Mouse (Mus musculus) heart, postnatal 4 days (tissue): Measurements from ENCODE around the gene Ulk1. TPM values are rescaled to one million over a fixed set of nuclear protein-coding genes. Genes with fewer than 3 reads are reported as not detected.
"Not testable (repeated sequence)": the region's sequence is repeated elsewhere in the genome, so short reads cannot be mapped to it uniquely, and the experiment has no call there.

Source experiments
- DNase-seq: peaks from one replicate; pipeline ENCODE4 v3.0.0; 2021
- total RNA-seq, 2 experiments: library from RNA; stranded (reverse); gene quantifications; 2 replicates each; pipeline ENCODE4 v1.2.3; 2021

Ulk1 gene
- total RNA-seq, 2 experiments from 2014 or later = 49.8 to 51.1 TPM

- no peak for DNase-seq
These were observed 5.7 kb downstream of the Ulk1 start for GRCm38 (mm10) chr5:110804012-110804743.

DNA sequence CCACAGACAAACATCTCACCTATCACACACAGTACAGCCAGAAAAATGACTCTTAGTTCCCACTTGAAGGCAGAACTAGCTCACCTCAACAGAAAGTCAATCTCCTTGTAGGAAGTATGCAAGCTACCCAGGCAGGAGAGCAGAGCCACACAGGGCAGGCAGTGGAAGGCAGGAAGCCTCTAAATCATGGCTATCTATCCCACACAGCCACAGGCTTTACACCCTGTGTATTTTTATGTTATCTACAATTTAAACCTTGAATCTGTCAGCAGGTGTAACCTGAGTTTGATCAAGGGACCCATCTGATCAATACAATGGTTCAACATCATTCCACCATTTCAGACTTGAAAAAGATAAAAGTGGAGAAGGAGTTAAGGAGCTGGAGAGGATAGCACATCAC, 7.1 kb downstream of the Ulk1 start:
- DNase-seq = no peak

GRCm38 (mm10) chr5:110802186-110802585, 7.7 kb downstream of the Ulk1 start:
- DNase-seq = no peak

DNA sequence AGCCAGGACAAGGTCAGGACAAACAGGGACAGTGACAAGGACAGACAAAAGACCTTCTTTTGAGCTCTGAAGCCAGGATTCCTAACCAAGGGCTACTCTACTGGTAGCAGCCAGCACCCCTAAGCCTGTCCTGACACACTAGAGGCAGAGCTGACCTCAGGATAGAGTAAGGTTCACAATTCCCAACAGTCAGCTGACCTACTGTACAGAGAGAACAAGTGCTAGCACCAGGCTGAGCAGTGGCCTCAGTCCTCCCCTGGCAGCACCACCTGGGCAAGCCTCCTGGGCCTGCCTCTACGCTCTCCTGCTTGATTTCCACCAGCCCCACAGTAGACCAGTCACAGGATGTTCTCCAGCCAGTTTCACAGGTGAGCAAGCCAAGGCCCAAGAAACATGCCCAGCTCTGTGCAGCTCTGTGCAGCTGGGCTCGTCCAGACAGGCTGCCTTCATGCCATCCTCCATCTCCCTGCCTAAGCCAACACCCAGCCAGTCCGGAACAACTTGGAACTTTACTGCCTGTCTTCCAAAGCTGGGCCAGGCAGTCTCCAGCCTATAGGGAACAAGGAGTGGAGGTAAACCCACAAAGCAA, 8.8 kb downstream of the Ulk1 start:
- no peak for DNase-seq

- peak; percentile 57 for DNase-seq
These were observed 12.2 kb downstream of the Ulk1 start for GRCm38 (mm10) chr5:110797696-110798095.

DNA sequence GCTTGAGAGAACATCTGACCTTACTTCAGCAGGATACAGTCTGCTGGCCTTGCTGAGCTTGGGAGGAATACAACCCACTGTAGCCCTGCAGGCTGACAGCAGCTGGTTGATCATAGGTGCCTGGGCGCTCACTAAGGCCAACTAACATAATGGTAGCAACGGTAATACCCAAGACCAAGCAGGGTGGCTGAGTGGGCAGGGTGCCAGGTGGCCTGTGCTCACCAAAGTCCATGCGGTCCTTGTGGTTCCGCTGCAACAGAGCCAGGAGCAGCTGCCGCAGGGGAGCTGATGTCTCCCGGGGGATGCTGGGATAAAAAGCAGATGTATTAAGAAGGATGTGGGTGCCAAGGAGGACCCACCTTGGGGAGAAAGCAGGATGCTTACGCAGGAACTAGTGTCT, 15.5 kb downstream of the Ulk1 start:
- no peak for DNase-seq

DNA sequence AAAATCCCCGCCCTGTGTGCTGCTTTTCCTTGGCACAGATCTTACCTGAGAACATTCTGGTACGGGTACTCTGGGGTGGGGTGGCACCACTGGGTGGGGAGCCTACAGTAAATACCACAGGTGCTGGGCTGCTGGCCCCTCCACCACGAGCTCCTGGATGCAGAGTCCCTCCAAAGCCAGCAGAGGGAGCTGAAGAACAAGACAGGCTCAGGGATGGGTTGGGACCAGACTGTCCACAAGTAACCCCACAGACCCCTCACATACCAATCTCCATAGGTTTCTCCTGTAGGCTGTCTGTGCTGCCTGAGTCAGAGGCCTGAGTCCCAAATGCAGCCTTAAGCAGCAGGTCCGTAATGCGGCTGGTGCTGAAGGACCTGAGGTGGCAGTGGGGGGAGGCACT, 21.2 kb downstream of the Ulk1 start:
- peak; percentile 66 for DNase-seq

- DNase-seq = peak; percentile 30
These were observed 23.6 kb downstream of the Ulk1 start for GRCm38 (mm10) chr5:110786081-110786835.

DNA sequence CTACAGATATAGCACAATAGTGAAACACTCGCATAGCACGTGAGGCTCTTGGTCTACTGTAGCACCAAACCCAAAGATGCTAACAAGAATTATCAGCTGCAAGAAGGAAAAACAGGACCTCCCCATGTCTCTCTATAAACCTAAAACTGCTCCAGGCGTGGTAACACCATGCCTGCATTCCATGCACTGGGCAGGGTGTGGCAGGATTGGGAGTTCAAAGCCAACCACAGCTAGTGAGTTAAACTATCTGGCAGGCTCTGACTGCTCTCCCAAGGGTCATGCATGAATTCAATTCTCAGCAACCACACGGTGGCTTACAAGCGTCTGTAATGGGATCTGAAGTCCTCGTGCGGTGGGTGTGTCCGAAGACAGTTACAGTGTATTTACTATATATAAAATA, 26.7 kb downstream of the Ulk1 start:
- no peak for DNase-seq

DNA sequence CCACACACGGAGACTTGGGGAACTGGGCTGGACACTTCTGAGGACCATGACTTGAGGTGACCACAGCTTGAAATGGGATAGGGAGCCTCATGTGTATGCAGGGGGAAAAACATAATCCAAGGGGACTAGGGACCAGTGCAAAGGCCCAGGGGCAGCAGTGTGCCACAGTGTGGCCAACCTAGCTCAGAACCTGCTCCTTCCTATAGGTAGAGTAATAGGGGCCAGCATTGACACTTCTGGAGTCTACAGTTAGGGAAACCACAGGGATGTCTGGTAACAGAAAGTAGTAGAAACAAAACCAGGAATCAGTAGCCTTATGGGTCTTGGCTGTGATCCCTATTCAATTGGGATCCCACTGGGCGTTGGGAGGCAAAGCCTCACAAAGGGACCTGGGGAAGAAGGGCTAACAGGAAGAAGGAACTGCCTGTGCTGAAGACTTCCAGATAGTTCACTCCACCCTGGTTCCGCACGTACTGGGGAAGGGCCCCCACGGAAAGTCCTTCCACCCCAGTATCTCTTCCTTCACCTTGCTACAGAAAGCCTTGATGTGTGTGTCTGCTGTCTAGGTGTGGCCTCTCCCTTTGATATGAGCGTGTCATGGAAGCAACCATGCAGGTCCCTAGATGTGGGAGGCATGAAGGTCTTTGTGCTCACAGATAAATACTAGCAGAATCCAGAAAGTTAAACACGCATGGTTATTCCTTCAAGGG, 28.2 kb downstream of the Ulk1 start:
- no peak for DNase-seq

DNA sequence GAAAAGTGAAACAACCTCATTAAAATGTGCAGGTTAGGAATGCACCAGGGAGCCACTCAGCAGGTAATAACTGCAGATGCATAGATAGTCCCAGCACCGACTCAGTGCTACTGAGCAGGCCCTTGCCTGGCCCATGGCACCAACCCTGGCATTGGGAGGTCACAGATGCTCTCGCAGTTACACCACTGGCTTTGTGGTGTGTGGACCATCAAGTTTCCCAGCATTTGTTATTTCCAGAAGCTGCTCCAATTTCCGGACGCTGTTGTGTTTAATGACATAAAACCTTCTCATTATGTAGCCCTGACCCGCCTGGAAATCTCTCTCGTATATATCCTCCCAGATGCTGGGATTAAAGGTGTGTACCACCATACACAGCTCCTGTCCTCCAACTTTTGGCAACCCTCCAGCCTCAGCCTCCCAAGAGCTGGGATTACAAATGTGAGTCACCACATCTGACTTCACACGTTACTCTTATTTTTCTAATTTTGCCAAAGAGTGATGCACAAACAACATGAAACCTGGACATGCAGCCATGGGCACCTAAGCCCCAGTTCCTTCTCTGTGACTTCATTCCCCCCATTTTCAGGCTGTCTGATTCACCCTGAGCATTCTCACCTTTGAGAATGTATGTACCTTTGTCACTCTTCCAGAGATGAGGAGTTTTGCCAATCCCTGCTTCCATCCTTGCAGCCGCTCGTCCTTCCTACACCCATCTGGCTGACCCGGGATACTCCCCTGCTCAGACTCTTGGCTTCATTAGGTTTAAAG, 29.0 kb downstream of the Ulk1 start:
- peak; percentile 40 for DNase-seq

DNA sequence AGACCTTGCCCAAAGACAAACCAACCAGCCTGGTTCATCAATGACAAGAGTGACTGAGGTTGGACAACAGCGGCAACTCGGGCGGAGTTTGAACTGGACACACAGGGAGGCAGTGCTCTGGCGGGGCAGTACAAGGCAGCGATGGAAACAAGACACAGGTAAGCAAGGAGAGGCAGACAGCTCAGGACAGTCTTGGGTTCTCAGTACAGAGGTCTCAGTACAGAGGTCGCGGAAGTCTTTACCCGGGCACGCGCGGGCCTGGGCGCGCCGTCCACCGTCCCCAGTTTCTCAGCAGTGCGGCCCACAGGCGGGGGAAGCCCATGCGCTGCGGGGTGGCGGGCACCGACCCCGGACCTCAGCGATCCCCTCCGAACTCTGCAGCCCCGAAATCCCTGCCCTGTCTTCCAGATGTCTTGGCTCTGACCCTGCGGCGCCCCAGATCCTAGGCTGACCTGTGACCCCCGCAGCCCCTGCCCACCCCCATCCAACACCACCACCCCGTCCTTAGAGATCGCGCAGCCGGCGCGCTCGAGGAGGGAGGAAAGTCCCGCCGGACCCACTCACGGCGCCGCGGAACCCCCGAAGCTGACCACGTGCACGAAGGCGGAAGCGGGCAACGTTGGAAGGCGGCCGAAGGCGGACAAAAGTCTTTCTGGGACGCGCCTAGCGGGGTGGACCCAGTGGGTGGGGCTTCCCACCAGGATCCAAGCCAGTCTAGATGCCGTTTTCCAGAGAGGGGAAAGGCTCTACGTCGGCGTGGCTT, 29.7 kb downstream of the Ulk1 start, which contains the start of gene Pus1:
Pus1 (minus strand) TSS at position 662 of the 763 bp plus-strand sequence.
- peak; percentile 97 for DNase-seq

DNA sequence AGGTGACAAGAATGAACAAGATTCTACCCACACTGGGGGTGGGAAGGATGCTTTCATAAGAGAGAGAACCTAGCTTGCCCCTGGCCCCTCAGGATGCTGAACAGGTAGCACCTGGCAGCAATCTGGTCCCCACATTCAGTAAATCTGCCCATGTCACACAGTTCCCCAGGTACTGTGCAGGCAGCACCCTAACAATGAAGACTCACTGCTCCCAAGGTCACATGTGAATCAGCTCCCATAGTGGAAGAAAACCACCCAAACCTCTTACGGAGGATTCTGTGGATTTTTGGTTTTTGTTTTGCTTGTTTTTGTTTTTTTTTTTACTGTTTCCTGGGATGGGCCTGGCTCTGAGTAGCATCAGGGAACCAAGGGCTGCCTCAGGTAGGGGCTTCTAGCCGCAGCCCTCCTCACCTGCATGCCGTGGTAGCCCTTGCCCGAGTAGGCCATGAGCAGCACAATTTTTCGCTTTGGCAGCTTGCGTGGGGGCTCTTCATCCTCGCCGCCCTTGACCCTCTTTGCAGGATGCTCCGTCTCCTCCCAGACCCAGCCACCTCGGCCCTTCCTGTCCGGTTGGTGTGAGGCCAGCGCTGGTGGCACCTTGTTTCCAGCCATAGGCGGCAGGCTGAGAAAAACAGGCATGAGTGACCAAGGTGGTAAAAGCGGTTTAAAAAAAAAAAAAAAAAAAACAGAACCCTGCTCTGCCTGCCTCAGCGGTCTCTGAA, 30.5 kb downstream of the Ulk1 start:
- DNase-seq = no peak

GRCm38 (mm10) chr5:110778263-110778662, 31.6 kb downstream of the Ulk1 start:
- no peak for DNase-seq

DNA sequence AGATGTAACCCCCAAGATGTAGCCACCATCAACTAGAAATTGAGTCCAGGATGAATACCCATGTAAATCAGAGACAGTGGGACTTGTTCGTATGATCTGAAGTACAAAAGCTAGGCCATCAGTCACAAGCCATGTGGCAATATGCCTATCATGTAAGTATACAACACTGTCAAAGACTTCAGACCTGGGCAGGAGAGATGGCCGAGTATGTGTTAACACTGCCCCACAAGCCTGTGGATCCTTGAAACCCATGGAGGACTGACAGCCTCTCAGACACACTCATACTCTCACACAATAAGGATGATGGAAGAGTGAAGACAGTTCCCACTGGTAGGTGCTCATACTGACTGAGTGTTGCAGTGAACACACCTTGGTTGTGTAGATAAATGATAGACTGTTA, 33.8 kb downstream of the Ulk1 start:
- DNase-seq = no peak

DNA sequence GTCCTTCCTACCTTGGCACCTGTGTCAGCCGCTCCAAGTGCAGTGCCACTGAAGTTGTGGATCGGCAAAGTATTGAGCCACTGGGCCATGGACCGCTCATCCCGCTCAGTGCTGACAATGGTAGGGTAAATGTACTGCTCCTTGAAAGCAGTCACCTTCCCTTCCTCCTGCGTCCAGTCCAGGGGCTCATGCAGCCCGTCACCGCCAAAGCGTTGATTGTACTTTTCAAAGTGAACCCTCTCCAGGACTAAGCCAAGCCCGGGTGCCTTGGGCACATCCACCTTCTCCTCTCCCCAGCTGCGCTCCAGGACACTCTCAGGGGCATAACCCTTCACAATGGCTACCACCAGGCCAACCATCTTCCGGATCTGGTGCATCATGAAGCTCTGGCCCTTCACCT, 35.4 kb downstream of the Ulk1 start:
- DNase-seq = no peak

GRCm38 (mm10) chr5:110772945-110773344, 37.0 kb downstream of the Ulk1 start:
- DNase-seq = not testable (repeated sequence)

GRCm38 (mm10) chr5:110770448-110771158, 39.3 kb downstream of the Ulk1 start, which contains the start of gene Ep400:
Gene Ep400, minus strand, starts transcription at chr5:110770717.
- DNase-seq = peak; percentile 100

GRCm38 (mm10) chr5:110770031-110770445, 39.9 kb downstream of the Ulk1 start:
- no peak for DNase-seq

DNA sequence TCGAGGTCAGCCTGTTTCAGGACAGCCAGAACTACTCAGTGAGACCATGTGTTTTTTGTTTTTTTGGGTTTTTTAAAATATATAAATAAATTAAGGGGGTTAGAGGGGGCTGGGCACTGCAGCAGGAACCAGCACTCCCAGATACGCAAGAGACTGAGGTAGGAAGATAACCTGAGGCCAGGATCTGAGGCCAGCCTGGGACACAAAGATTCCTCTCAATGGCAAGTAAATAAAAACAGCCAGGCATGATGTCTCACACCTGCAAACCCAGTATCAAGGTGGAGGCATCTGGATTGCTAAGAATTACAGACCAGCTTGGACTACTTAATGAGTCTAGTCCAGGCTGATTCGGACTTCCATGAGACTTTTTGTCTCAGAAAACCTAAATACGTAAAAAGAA, 40.6 kb downstream of the Ulk1 start:
- no peak for DNase-seq
